Mouse (Mus musculus) thymus, adult 2 months (tissue): ENCODE results near the gene 2010315B03Rik. TPM values are rescaled to one million over a fixed set of nuclear protein-coding genes. Genes with fewer than 3 reads are reported as not detected.
"Not testable (repeated sequence)": the region's sequence is repeated elsewhere in the genome, so short reads cannot be mapped to it uniquely, and the experiment has no call there.

Source experiments
- DNase-seq: peaks from one replicate; pipeline ENCODE4 v3.0.0; 2021
- H3K27ac ChIP-seq: fragments of 200-500 bp; 2 replicates; pipeline ENCODE4 v1.5.1; 2012; ENCODE audit warnings: low read length, control low read depth; ENCODE audit not compliant: control insufficient read depth, insufficient read depth
- H3K27me3 ChIP-seq: fragments of 200-500 bp; 2 replicates; pipeline ENCODE4 v1.6.1; 2012; ENCODE audit warnings: mild to moderate bottlenecking, low read length, moderate library complexity, mixed read lengths; ENCODE audit not compliant: control insufficient read depth, insufficient read depth
- H3K36me3 ChIP-seq: fragments of 200-500 bp; 2 replicates; pipeline ENCODE4 v1.6.1; 2012; ENCODE audit warnings: mild to moderate bottlenecking, low read length, moderate library complexity; ENCODE audit not compliant: control insufficient read depth, insufficient read depth
- H3K4me1 ChIP-seq: fragments of 200-500 bp; replicated peaks from 2 replicates; pipeline ENCODE4 v1.6.1; 2012; ENCODE audit warnings: low read length; ENCODE audit not compliant: control insufficient read depth, insufficient read depth
- H3K4me3 ChIP-seq: fragments of 200-500 bp; 2 replicates; pipeline ENCODE4 v1.5.1; 2012; ENCODE audit warnings: mild to moderate bottlenecking, low read length, control low read depth, moderate library complexity; ENCODE audit not compliant: control insufficient read depth, insufficient read depth
- CTCF ChIP-seq: fragments of 200-500 bp; IDR thresholded peaks from 2 replicates; pipeline ENCODE4 v1.5.1; 2012; ENCODE audit warnings: mild to moderate bottlenecking, control low read depth, low read length, moderate library complexity, borderline replicate concordance; ENCODE audit not compliant: control insufficient read depth, poor library complexity, insufficient read depth; ENCODE audit errors: extremely low read depth
- POLR2A ChIP-seq: fragments of 200-500 bp; IDR thresholded peaks from 2 replicates; pipeline ENCODE4 v1.6.1; 2012; ENCODE audit warnings: mild to moderate bottlenecking, low read length, control low read depth, moderate library complexity; ENCODE audit not compliant: control insufficient read depth, poor library complexity, insufficient read depth; ENCODE audit errors: extremely low read depth
- WGBS: fragments of 180-500 bp; shearing (Covaris S2); methylation state at CpG from one replicate; pipeline ENCODE4 v1.1.7; 2018; 5-methylcytosine and 5-hydroxymethylcytosine counted together
- polyA plus RNA-seq: library from polyadenylated mRNA; depleted of rRNA; stranded (reverse); fragments of >200 nt; gene quantifications from 2 replicates; pipeline ENCODE4 v1.2.3, GENCODE M21; 2012; rRNA removed

2010315B03Rik gene
- polyA plus RNA-seq, 1 experiment, result 4.4 TPM

GRCm38 (mm10) chr9:124258067-124258556 is 54.4 kb downstream of the 2010315B03Rik start:
- H3K27me3 ChIP-seq, result no peaks in the 10 kb centered on the region
- no peaks in the 10 kb centered on the region for H3K36me3 ChIP-seq
- DNase-seq, result no peak
- no peak for TF ChIP-seq POLR2A
- TF ChIP-seq CTCF, result no peak
- H3K4me3 ChIP-seq, result no peak overlapping the region
- 6% methylated on average over 4 of the region's 4 CpGs for WGBS
- no peak overlapping the region for H3K27ac ChIP-seq
- H3K4me1 ChIP-seq, result no peaks in the 10 kb centered on the region

- Histone ChIP-seq H3K27ac (no peak overlapping the region), H3K4me1 (no peaks in the 10 kb centered on the region), H3K36me3 (no peaks in the 10 kb centered on the region), H3K4me3 (no peak overlapping the region), H3K27me3 (no peaks in the 10 kb centered on the region)
- TF ChIP-seq POLR2A (no peak), CTCF (no peak)
- no peak for DNase-seq
- 67% methylated on average over 1 of the region's 1 CpGs for WGBS
These were observed 55.1 kb downstream of the 2010315B03Rik start for GRCm38 (mm10) chr9:124257200-124258066.

- H3K4me3 ChIP-seq, H3K27me3 ChIP-seq, H3K27ac ChIP-seq, H3K4me1 ChIP-seq, DNase-seq, H3K36me3 ChIP-seq: not testable (repeated sequence)
- 18% methylated on average over 1 of the region's 1 CpGs for WGBS
These were observed 56.0 kb downstream of the 2010315B03Rik start for GRCm38 (mm10) chr9:124256271-124257199.

DNA sequence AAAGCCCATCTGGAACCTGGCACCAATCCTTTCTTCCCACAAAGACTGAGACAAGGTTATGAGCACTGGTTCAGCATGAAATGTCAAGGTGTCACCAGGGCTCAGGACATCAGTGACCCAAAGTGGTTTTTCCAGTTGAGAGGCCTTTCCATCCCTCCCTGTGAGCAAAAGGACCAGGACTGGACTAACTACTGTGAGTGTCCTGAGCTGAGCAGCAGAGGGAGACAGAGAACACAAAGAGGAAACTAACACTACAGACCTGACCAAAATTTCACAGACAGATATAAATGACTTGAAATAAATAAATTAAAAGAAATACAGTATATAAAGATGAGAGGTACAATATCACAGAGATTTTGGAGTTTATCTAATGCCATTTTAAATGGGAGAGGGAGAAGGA is 61.1 kb downstream of the 2010315B03Rik start:
- Histone ChIP-seq H3K4me1 (no peaks in the 10 kb centered on the region), H3K27ac (no peak overlapping the region), H3K27me3 (no peaks in the 10 kb centered on the region), H3K4me3 (no peak overlapping the region), H3K36me3 (no peaks in the 10 kb centered on the region)
- no peak for TF ChIP-seq POLR2A
- no peak for TF ChIP-seq CTCF
- DNase-seq, result no peak

Other genes with a start within 250 kb of the 2010315B03Rik start
- gene Ccr2, start 210.7 kb downstream of the 2010315B03Rik start, polyA plus RNA-seq, result 1.9 and 2.7 TPM in 2 replicates
- gene Ccr5, start 191.2 kb downstream of the 2010315B03Rik start, polyA plus RNA-seq, result 0.88 and 3.2 TPM in 2 replicates
- gene Ppp2r3d, start 164.2 kb upstream of the 2010315B03Rik start, polyA plus RNA-seq, result 497 and 584 TPM in 2 replicates
- gene Gm21836, start 181.1 kb upstream of the 2010315B03Rik start, polyA plus RNA-seq, result not detected in 2 replicates